Mouse (Mus musculus): Measurements from ENCODE around the gene Sele. TPM values are rescaled to one million over a fixed set of nuclear protein-coding genes. Genes with fewer than 3 reads are reported as not detected.

Sele gene
- total RNA-seq, 4 experiments from 2014 or later: not detected

- DNase-seq (ENCODE audit: low spot score in 2 of 2): no peak
Observed at GRCm38 (mm10) chr1:164072001-164072400, 24.0 kb downstream of the Sele start.

GRCm38 (mm10) chr1:164073091-164073490 lies 25.1 kb downstream of the Sele start:
- no peak for DNase-seq (ENCODE audit: low spot score in 2 of 2)

GRCm38 (mm10) chr1:164073803-164074202 lies 25.8 kb downstream of the Sele start:
- no peak for DNase-seq (ENCODE audit: low spot score in 2 of 2)

GRCm38 (mm10) chr1:164074606-164075140 lies 26.6 kb downstream of the Sele start:
- DNase-seq (ENCODE audit: low spot score in 2 of 2): no peak

DNA sequence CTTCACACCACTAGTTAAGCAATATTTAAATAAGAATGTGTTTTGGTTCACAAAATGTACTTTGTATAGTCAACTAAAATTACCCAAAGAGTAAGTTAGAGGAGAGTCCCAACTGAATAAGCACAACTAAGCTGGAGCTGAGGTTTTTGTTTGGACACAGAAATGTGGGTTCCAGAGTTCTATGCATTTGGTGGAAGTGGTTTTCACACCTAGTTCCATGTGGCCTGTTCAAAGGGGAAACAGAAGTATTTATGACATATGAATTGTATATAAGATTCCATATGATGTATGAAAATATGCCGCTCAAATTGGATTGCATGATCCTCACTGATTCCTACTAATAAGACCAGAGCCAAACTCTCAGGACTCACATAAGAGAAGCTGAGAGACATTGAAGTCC lies 27.4 kb downstream of the Sele start:
- DNase-seq (ENCODE audit: low spot score in 2 of 2): no peak

DNA sequence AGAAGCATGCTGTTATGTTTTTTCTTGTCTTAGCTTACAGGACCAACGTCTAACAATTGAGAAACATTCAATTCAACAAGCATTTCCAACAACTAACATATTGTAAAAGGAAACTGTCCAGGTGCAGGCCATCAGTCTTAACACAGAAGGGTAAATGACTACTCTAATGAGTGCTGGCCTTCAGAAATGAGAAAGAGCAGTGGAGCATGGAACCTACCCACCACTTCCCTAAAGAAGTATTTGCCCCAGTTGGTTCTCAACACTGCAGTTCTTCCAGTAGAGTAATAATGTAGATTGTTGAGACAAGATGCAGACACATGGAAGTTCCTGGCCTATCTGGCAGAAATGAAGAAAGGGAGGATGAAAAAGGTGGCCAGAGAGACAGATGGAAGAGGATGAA lies 28.4 kb downstream of the Sele start:
- DNase-seq (ENCODE audit: low spot score in 2 of 2): no peak

- no peak for DNase-seq (ENCODE audit: low spot score in 2 of 2)
Observed at GRCm38 (mm10) chr1:164077031-164077430, 29.0 kb downstream of the Sele start.

DNA sequence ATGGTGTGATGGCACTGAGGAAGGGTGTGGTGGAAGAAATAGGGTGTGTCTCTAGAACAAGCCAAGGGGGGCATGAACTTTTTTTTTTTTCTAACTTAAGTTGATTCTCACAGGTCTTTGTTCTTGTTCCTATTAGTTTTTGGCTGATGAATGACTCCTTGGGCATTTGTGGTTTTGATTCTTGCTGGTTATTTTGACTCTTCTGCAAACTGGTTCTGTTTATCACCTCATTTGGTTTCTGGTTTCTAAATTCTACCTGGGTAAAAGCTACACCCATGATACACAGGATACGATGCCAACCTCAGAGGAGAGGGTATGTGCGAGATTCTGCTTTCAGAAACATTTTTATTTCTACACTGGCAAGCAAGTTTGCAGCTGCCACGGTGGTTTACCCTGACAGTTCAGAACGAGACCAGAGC lies 30.3 kb downstream of the Sele start:
- DNase-seq (ENCODE audit: low spot score in 2 of 2): no peak

GRCm38 (mm10) chr1:164079091-164079490 lies 31.1 kb downstream of the Sele start:
- no peak for DNase-seq (ENCODE audit: low spot score in 2 of 2)

DNA sequence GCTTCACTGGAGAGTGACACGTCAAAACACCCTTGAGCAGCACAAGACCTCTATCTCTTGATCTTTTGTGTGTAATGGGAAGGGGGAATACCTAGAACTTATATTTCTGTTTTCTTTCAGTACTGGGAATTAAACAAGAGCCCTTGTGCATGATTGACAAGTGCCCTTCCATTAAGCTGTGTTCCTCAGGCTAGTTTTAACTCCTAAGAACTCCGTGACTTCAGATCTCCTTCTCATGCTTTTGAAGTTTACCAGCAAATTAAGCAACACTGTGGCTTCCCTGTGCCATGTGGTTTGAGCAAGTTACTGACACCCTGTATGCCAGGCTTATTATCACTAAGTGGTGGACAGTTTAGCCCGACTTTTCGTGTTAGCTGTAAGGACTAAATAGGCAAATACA lies 35.0 kb downstream of the Sele start:
- DNase-seq (ENCODE audit: low spot score in 2 of 2): no peak

GRCm38 (mm10) chr1:164086797-164087196 lies 38.8 kb downstream of the Sele start:
- DNase-seq (ENCODE audit: low spot score in 2 of 2): no peak

GRCm38 (mm10) chr1:164087872-164088271 lies 39.8 kb downstream of the Sele start:
- DNase-seq (ENCODE audit: low spot score in 2 of 2): no peak

DNA sequence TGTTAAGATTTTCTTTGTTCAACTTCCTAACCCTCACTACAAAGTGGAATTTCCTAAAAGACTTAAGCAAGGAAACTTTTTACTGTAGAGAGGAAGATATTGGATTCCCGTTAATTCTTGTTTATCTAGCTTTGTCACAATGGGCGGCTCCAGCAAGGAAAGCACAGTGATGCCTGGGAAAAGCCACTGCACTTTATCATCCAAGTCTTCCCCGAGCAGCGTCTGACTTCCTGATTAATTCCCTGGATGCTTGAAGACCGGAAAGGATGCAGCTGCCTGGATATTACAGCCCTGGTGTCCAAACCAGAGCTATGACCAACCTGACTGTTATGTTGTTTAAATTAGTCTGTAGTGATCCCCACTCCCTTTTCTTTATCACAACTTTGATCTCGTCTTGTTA lies 48.7 kb downstream of the Sele start:
- no peak for DNase-seq (ENCODE audit: low spot score in 2 of 2)

DNA sequence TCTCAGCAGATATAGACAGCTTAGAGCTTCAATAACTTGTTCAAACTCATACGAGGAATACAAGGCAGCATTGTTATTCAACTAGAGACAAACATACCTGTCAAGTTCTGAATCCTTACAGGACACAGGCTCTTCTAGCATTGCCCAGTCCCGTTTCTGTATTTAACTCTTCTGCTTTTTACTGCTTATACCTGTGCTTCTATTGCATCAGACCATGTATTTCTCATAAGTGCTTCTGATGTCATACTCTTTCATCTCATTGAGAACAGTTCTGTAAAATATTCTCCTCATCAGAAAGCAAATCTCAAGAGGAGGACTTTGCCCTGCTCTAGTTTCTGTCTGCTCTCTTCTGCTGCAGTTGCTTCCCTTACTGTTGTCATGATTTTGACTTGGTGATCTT lies 49.9 kb downstream of the Sele start:
- no peak for DNase-seq (ENCODE audit: low spot score in 2 of 2)

- no peak for DNase-seq (ENCODE audit: low spot score in 2 of 2)
Observed at GRCm38 (mm10) chr1:164098372-164098771, 50.3 kb downstream of the Sele start.

Other genes starting within 250 kb of the Sele start
- gene Scyl3, start 119.1 kb upstream of the Sele start, total RNA-seq (2022): 1 to 10 TPM; 3.4 to 4.1 (median 4.0) TPM
- under 1 TPM in 2 of 4 experiments, not detected in 2; 0.51 to 0.81 TPM for gene BC055324, start 53.4 kb upstream of the Sele start, total RNA-seq (2022)
- 1 to 10 TPM; 3.1 to 4.9 (median 4.3) TPM for gene Mettl18, start 53.3 kb upstream of the Sele start, total RNA-seq (2022)
- gene Sell, start 13.7 kb downstream of the Sele start, total RNA-seq (2022): under 1 TPM in 2 of 4 experiments, not detected in 2; 0.19 to 0.34 TPM
- under 1 TPM; 0.27 to 0.83 (median 0.59) TPM for gene Selp, start 67.0 kb downstream of the Sele start, total RNA-seq (2022)
- gene F5, start 103.6 kb downstream of the Sele start, total RNA-seq (2022): under 1 TPM; 0.07 to 0.18 (median 0.13) TPM
- gene Slc19a2, start 200.8 kb downstream of the Sele start, total RNA-seq (2022): 1 to 10 TPM; 3.8 to 4.9 (median 4.5) TPM
- 10 to 100 TPM; 10.6 to 13.1 (median 11.8) TPM for gene Ccdc181, start 227.4 kb downstream of the Sele start, total RNA-seq (2022)

Measured in gastrocnemius, adult 8-10 months (tissue).